Mouse (Mus musculus) urinary bladder, postnatal 25 days (tissue): ENCODE data around the gene Tom1l2.

Experiments
- DNase-seq: peaks from one replicate; pipeline ENCODE4 v3.0.0; 2022; ENCODE audit warnings: low spot score

Gene Tom1l2

DNA sequence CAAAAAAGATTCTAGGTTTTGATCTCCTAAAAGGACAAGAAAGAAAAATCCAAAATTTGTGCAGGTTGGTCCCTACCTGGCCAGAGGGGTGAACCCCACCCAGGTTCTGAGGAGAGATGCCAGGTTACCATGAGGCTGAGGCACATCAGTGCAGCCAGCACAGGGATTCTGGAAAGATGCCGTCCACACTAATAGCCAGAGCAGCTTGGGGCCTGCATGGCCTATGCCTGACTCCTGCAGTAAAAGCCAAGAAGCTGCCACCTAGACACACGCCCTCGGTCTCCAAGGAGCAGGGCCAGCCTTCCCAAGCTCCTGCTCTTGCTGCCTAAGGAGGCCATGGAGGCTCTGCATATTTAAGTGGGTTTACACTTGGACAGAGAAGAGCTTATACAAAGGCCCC, 121.4 kb downstream of the Tom1l2 start:
- no peak for DNase-seq

DNA sequence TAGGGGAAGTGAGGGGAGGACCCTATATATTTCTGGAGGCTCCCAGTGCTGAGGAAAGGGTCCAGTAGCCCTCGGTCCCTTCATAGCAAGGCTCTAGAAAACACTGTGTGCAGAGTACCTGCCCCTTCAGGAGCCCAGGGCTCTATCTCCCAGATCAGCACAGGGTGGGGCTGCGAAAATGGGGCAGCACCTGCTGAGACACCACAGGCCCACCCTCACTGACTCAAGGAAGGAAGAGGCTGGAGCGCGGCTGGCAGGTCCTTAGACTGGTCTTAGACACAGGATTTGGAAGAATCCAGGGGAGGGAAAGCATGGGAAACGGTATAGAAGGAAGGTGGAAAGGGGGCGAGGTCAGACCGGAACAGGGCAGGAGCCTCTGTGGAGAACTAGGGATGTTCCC, 122.2 kb downstream of the Tom1l2 start:
- DNase-seq: no peak

DNA sequence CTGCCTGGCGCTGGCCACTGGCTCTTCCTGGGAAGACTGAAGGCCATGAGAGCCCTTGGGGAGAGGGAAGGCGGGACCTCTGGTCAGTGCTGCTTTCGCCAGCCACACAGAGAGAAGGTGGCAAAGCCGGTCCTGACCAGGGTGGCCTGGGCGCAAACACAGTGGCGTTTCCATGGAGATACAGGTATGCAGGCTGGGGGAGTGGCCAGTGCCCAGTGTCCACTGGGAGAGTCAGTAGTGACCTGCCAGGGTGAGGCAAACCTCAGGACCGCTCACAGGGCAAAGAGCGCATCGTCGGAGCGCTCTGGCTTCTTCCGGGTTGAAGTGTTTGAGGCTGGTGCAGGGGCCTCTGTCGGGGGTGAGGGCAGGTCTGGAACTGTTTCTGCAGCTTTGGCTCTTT, 122.9 kb downstream of the Tom1l2 start:
- no peak for DNase-seq

DNA sequence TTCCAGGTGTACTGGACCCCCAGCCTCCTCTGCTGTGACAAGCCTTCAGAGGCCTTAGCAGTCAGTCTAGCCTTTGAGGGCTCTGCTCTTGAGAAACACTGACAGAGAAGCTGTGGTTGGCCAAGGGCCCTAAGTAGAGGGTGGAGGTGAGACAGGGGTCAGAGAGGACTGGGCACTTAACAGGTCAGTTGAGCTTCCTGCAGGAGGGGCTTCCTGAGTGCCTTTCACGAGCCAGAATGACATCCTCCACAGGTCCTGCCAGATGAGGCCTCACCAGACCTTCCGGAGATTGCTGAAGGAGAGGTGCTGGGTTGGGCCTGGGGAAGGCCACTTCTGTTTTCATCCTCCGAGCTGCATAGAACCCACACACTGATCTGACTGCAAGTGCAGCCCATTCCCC, 124.2 kb downstream of the Tom1l2 start:
- DNase-seq: no peak

DNA sequence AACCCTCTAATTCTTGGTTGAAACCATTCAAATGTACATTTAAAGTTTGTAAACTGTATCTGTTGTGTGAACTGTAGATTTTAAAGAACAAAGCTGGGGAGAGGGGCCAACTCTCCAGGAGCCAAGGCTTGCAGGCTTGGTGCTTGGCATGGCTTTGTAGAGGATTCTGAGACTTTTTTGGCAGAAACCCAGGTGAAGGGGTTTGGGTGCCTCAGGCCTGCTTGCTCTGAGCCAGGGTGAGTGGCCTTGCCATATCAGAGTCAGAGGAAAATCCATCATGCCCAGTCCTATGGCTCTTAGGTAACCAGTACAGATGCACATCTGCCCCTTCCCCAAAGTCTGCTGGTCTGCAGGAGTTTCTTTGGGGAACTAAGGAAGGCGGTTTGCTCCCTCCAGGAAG, 126.8 kb downstream of the Tom1l2 start:
- no peak for DNase-seq

DNA sequence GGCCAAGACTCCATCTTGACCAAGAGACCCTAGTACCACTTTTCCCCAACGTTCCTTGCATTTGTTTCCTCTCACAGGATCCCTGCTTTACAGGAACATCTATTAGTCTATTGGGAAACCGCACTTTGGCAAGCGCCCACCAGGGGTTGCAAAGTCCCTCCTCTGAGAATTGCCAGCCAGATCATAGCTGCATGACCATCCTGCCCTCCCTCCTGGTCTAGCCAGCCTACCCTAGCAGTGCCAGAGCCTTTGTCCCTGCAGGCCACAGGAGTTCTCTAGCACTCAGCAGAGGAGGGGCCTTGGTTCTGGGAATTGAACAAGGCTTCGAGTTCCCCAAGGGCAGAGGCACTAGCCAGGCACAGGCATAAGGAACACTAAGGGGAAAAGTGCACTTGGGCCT, 128.0 kb downstream of the Tom1l2 start:
- no peak for DNase-seq

DNA sequence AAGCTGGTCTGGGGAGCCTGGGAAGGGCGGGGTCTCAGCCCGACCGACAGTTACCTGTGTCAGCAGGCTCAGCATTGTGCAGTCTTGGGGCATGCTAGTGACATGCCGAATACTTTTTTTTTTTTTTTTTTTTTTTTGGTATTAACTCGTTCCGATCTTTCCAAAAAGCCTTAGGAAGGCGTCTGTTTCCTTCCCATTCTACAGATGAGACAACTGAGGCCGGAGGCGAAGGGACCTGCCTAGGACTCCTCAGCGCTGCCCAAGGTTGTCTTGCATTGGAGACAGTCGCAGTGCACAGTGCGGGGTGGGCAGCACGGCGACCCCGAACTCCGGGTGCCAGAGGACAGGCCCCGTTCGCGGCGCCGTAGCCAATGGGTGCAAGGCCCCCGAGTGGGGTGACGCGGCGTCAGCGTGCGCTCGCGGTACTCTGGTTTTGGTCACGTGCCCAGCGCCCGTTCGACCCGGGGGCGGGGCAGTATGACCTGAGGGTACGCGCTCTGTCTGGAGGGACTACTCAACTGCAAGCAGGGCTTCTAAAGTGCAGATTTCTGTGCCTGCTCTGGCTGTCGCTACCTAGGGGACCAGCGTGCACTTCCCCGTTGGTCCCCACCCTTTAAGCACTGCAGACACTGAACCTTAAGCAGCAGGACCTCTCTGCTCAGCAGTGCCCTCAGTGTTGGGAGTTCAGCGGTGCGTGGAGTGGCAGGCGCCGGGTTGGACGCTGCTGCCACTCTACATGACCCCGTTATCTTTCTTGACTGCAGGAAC, 130.1 kb downstream of the Tom1l2 start, which contains the start of gene Srebf1:
Gene Srebf1 (minus strand): TSS at position 113 of the 768 bp plus-strand sequence.
- DNase-seq: peak; percentile 77

DNA sequence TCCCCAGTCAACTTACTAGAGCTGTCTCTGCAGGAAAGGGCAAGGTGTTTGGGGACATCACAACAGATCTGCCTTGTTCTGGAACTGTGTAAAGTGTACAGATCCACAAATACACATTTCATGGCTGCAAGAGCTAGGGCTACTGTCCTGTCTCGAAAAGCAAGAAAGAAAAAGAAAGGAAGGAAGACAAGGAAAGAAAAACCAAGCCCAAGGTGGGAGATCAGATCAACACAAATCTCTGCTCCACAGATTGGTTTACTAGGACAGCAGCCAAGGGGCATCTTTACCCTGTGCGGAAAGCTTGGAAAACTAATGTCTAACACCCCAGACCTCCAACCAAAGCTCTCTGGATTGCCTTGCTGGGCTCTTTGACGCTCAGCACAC, 130.6 kb downstream of the Tom1l2 start:
- DNase-seq: no peak

DNA sequence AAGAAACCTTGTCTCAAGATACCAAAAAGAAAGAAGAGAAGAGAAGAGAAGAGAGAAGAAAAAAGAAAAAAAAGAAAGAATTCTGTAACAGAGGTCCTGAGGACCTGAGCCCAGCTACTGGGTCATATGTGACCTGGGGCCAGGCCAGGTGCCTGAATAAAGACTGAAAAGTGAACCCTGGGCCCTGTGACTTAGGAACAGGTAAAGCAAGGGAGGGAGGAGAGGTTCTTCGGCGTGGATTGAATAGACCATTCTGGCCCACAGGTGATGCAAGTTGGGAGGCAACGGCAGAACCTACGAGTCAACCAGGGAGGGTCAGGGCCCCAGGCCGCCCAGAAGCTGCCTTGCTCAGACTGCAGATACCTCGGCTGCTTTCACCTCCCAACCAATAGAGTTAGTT, 131.3 kb downstream of the Tom1l2 start:
- no peak for DNase-seq

DNA sequence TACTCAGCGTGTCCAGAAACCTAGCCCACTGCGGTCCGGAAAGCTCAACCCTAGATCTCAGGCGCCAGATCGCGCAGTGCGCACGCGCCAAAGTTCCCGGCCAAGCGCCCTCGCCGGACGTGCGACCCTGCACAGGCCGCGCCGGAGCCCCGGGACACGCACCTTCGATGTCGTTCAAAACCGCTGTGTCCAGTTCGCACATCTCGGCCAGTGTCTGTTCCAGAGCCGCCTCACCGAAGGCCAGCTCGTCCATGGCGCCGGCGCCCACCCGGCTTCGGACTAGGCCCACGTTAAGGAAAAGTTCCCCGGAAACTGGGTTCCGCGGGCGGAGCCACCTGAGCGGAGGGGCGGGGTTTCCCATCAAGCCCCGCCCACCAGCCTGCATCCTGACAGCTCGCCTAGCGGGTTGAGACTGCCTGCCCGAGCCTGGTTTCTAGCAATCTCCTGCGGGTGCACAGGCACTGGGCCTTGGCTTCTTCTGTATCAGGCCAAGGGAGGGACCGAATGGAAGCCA, 132.4 kb downstream of the Tom1l2 start:
- DNase-seq: peak; percentile 94

DNA sequence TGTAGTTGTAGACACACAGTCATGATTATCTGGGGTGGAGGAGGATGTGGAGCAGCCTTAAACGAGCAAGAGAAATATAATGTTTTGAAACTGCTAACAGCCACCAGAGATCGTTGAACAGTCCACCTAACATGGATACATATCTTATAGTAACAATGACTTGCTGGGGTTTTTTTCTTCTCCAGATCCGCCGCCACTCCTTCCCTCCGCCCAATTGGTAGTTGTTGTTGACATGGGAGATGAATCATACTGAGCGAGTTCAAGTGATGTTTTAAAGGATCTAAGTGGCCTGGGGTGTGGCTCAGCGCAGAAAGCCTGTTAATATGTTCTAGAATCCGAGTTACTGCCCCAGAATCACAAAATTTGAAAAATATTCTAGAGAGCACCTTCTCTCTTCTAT, 133.1 kb downstream of the Tom1l2 start:
- DNase-seq: no peak

DNA sequence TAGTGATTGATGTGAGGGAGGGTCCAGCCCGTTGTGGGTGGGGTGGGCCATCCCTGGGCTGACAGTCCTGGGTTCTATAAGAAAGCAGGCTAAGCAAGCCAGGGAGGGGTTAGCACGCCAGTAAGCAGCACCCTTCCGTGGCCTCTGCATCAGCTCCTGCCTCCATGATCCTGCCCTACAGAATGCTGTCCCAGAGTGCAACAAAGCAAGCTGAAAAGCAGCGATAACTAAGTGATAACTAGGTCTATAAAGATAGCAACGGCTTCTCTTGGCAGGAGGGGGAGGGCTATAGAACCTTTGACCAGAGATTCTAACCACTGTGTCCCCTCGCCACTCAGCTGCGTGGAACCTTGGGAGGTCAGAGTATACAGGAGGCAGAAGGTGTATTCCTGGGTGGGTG, 135.2 kb downstream of the Tom1l2 start:
- no peak for DNase-seq

DNA sequence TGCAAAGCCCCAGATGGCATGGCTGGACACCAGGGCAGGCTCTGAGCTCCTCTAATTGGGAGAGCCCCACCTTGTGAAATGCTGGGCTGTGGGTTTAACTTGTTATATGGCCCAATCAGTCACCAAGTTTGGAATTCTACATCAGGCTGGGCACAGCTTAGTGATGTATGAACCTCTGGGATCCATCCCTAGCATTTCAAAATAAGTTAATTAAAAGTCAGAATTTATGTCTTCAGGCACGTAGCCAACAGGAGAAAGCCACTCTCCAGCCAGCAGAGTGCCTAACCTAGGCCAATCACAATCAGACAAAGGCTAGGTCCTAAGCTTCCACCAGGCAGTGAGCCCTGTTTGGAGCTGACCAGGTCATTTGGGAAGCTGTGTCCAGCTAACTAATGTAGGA, 136.0 kb downstream of the Tom1l2 start:
- no peak for DNase-seq

DNA sequence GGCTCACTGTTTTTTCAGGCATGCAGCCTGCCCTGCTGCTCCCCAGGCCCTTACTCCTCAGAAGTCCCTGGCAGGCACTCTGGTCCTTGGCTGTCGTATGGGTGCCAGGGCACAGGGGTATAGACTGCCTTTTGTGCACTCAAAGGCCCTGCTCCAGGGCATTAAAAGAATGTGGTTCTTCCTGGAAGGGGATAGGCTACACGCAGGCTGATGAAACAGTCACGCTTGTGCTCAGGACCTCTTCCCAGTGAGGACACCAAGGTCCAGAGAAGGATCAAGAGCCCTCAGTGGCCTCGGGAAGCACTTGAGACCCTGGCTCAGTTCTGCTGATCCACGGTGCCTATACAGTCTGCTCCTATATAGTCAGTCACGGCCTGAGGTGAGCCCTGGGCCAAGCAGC, 139.4 kb downstream of the Tom1l2 start:
- DNase-seq: no peak

DNA sequence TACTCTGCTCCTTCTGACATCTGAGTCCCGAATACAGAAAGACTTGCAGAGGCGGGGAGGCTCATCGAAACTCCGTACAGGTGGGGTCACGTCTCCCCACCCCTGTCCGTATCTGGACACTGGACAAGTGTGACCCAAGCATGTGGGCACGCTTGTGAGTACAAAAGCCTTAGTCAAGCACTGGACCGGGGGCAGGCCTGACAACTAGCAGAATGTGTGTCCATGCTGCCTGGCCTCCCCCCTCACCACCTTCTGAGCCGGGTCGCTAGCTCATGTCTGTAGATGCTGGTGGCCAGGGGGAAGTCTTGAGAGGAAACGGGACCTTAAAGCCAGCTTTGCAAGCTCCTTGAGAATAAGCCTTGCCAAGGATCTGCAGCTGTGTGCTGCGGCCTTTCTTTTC, 140.9 kb downstream of the Tom1l2 start:
- DNase-seq: no peak

DNA sequence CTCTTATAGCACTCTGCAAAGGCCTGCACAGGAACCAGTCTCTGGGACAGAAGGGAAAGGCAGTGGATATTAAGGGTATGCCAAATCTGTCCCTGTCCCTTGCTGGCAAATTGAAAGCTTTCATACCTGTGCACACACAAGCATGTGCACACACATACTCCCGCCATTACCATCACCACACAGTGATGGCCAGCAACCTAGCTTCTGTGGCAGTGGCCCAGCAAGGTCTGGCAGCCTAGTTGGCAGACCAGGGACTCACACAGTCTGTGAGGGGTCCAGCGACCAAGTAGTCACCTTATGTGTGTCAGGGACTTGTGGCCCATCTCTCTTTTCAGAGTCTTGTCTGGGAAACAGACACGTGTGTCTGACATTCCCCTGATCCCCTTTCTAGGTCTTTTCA, 141.6 kb downstream of the Tom1l2 start:
- DNase-seq: no peak

DNA sequence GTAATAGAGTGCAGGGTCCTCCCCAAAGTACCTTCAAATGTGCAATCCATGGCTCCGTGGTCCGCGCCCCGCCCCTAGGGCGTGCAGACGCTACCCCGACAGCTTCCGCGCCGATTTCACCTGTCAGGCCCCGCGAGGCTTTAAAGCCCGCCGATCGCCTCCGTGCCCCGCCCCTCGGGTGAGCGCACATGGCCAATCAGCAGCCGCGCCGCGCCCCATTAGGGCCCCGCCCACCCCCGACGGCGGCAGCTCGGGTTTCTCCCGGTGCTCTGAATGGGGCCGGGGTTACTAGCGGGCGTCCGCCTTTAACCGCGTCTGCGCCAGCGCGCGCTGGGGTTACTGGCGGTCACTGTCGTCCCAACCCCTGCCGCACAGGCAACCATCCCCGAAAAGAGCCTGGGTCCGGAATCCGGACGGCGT, 142.4 kb downstream of the Tom1l2 start:
- DNase-seq: peak; percentile 95

DNA sequence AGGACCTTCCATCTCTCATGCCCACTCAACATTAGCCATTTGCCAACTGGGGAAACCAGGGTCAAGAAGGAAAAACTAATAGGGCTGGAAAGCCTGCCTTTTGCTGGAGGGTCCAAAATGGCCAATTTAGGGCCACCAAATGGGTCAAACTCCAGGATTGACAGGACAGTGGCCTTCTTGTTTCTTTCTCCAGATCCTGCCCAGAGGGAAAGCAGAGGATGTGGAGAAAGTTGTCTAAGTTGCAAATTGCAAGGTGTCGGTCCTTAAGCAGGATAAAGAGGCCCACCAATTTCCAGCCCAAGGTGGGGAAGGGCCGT, 142.8 kb downstream of the Tom1l2 start:
- DNase-seq: no peak

DNA sequence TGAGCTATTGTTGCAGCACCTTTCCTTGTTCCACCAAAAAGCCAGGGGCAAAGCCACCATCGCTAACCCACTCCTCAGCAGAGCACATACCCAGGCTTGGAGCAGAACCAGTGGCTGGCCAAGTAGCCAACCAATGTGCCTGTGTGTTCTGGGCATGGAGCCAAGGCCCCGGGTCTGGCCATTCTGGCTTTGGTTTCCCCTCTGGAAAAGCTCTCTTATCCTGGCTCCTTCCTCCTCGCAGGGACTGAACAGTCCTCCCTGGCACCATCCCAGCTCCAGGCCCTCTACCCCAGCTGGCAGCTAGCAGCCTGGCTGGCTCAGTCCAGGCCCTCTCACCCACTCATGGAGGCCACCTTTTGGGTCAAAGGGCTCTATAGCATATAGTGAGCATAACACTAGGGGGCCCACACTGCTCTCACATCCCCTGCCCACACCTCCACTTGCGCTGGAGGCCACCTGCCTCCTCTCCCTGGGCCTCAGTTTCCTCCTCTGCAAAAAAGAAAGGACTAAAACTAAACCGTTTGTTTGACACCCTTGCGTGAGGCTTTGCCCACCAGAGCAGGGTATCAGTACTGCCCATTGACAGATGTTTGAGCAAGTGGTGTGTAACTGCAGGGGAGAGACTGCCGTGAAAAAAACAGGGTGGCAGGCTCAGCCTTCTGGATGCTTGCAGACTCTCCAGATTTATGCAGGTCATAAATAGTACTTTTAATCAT, 143.3 kb downstream of the Tom1l2 start:
- DNase-seq: peak; percentile 56

DNA sequence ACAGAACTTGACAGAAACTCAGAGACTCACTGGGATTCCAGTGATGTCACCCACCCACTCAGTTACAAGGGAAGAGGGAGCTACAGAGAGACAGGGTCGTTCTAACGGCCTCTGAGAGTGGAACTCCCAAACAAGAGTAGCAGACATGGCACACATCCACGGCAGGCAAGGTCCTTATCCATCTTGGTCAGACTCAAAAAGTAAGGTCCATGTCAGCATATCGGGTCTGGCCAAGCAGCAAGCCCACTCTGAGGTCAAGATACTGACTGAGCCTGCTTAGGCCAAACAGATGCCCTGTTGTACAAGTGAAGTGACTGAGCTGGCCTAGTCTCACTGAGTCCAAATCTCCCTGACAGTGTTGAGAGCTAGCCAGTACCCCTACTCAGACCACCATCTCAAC, 144.0 kb downstream of the Tom1l2 start:
- DNase-seq: no peak

DNA sequence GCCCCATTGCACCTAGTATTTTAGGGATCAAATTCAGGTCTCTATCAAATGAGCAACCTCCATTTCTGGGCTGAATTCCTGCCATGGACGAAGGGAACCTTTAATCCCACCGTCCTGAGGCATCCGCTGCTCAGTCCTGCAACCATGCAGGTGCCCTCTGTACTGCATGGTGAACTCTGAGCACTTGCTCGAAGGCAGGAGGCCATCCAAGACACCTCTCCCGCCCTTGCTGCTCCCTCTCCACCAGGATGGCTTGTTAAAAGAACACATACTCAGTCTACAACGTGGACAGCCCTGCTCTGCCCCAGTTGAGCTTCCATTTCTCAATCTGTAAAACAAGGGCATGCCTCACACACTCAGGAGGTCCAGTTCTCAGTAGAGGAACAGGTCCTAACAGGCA, 144.5 kb downstream of the Tom1l2 start:
- DNase-seq: no peak

DNA sequence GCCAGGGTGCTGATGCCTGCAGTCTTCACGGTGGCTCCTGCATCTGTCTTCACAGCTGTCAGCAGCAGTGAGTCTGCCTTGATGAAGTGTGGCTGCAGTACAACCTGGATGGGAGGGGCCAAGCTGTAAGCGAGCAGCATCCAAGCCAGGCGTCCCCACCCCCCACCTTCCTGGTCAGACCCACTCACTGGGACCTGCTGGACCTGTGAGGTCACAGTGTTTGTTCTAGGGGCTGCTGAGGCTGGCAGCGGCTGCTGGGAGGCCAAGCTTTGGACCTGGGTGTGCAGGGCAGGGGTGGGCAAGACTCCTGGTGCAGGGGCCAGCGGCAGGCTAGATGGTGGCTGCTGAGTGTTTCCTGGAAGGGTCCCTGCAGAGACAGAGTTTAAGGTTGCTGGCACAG, 146.5 kb downstream of the Tom1l2 start:
- no peak for DNase-seq

DNA sequence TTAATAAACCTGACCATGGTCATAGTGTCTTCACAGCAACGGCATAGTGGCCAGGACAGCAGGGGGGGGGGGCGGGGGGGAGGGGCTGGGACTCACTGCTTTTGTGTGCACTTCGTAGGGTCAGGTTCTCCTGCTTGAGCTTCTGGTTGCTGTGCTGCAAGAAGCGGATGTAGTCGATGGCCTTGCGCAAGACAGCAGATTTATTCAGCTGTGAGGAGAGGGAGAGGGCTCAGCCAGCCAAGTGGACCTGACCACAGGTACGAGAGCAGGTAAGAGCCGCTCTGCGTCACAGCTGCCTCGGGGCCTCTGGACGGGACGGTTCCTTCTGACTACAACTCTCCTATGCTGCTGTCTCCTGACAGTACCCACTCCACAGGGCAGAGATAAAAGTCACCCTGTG, 147.7 kb downstream of the Tom1l2 start:
- DNase-seq: no peak
